Mouse (Mus musculus) lung, postnatal 0 days (tissue): Measurements from ENCODE around the gene 2810006K23Rik. TPM values are rescaled to one million over a fixed set of nuclear protein-coding genes. Genes with fewer than 3 reads are reported as not detected.
"Not testable (repeated sequence)": the region's sequence is repeated elsewhere in the genome, so short reads cannot be mapped to it uniquely, and the experiment has no call there.

Experiments used
- ATAC-seq: fragments of 200-750 bp; cut with Nextera tagmentation; 2 replicates; pipeline ENCODE4 v1.8.0; 2017; ENCODE audit warnings: moderate library complexity
- DNase-seq: peaks from one replicate; pipeline ENCODE4 v3.0.0-alpha.2; 2016; ENCODE audit warnings: low spot score
- H3K27ac ChIP-seq: fragments of 300-500 bp; sonication (generic); 2 replicates; pipeline ENCODE4 v1.5.1; 2014; ENCODE audit warnings: antibody characterized with exemption, mild to moderate bottlenecking, low read length, mixed read lengths
- H3K27me3 ChIP-seq: fragments of 300-500 bp; sonication (generic); replicated peaks from 2 replicates; pipeline ENCODE4 v1.6.1; 2014; ENCODE audit warnings: low read length, mixed read lengths; ENCODE audit not compliant: insufficient read depth
- H3K36me3 ChIP-seq: fragments of 300-500 bp; sonication (generic); 2 replicates; pipeline ENCODE4 v1.6.1; 2014; ENCODE audit warnings: low read length, mixed read lengths; ENCODE audit not compliant: insufficient read depth
- H3K4me1 ChIP-seq: fragments of 300-500 bp; sonication (generic); 2 replicates; pipeline ENCODE4 v1.6.1; 2014; ENCODE audit warnings: antibody characterized with exemption, low read depth, low read length, mixed read lengths; ENCODE audit not compliant: insufficient read depth
- H3K4me2 ChIP-seq: fragments of 300-500 bp; sonication (generic); replicated peaks from 2 replicates; pipeline ENCODE4 v1.6.1; 2014; ENCODE audit warnings: low read depth, mild to moderate bottlenecking, low read length, moderate library complexity, mixed read lengths
- H3K4me3 ChIP-seq: fragments of 300-500 bp; sonication (generic); 2 replicates; pipeline ENCODE4 v1.5.1; 2014; ENCODE audit warnings: low read depth, low read length
- H3K9ac ChIP-seq: fragments of 300-500 bp; sonication (generic); replicated peaks from 2 replicates; pipeline ENCODE4 v1.6.1; 2014; ENCODE audit warnings: low read depth, mild to moderate bottlenecking
- H3K9me3 ChIP-seq: fragments of 300-500 bp; sonication (generic); 2 replicates; pipeline ENCODE4 v1.6.1; 2016; ENCODE audit warnings: low read length, mixed read lengths
- CTCF ChIP-seq: IDR thresholded peaks from 2 replicates; pipeline ENCODE4 v1.5.1; 2016; ENCODE audit warnings: antibody characterized with exemption, mild to moderate bottlenecking
- EP300 ChIP-seq: IDR thresholded peaks from 2 replicates; pipeline ENCODE4 v1.6.1; 2016; ENCODE audit warnings: antibody characterized with exemption, mild to moderate bottlenecking, control low read depth
- WGBS: fragments of 180-500 bp; shearing (Covaris S2); extraction: QIAGEN DNeasy Blood & Tissue Kit; methylation state at CpG from one replicate; pipeline ENCODE4 v1.1.7; 2014; 5-methylcytosine and 5-hydroxymethylcytosine counted together
- polyA plus RNA-seq: library from polyadenylated mRNA; unstranded; fragments of >200 nt; fragmentation: Nextera tagmentation; extraction: Ambion mirVana; gene quantifications from 2 replicates; pipeline ENCODE4 v1.2.1, GENCODE M21; 2015

Gene 2810006K23Rik
- polyA plus RNA-seq, 1 experiment from 2014 or later = 6.1 TPM

DNA sequence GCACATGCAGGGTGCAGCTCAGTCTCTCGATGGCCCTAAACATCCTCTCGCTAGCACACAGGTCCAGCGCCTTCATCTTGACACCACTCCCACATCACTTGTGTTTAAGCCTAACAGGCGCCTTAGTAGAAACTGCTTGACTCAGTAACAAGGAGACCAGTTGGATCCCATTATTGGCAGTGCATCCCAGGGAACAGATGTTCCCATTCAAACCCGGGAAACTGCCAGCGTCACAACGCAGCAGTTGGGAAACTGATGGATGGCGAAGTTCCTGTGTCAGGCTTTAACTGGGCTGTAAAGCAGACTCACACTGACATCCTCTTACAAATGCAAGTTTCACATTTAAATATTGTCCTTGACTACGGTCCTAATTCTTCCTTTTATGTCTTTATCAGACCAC lies 10.0 kb downstream of the 2810006K23Rik start:
- Histone ChIP-seq H3K4me1 (peaks cover 16% of the 10 kb centered on the region; the same call in 1 of the 2 replicates), H3K4me3 (no peak overlapping the region), H3K27me3 (no peaks in the 10 kb centered on the region), H3K9ac (no peak overlapping the region), H3K9me3 (no peaks in the 10 kb centered on the region), H3K4me2 (no peak overlapping the region), H3K36me3 (no peaks in the 10 kb centered on the region), H3K27ac (peak overlapping the region; percentile 69)
- ATAC-seq = peak; percentile 62
- TF ChIP-seq CTCF (no peak), EP300 (no peak; the same call in 1 of the 2 replicates)
- DNase-seq = peak; percentile 81
- 36% methylated on average over 9 of the region's 9 CpGs for WGBS

DNA sequence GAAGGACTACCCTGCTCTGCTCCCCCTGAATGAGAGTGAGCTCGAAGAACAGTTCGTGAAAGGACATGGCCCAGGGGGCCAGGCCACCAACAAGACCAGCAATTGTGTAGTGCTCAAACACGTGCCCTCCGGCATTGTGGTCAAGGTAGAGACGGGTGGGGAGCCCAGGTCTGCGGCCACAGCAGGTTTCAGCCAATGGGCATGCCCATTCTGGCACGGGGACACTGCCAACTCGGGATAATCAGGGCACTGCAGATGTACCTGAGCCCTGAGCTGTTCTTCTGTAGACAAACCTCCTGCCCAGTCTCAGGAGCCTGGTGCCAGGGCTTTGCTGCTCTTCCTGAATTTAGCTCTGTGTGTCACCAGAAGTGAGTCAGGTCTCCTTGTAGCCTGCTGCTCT lies 10.9 kb downstream of the 2810006K23Rik start:
- Histone ChIP-seq H3K27ac (no peak overlapping the region), H3K4me2 (no peak overlapping the region), H3K4me1 (peaks cover 11% of the 10 kb centered on the region; the same call in 1 of the 2 replicates), H3K36me3 (no peaks in the 10 kb centered on the region), H3K9ac (no peak overlapping the region), H3K4me3 (no peak overlapping the region), H3K9me3 (no peaks in the 10 kb centered on the region), H3K27me3 (no peaks in the 10 kb centered on the region)
- DNase-seq (no peak), ATAC-seq (no peak)
- WGBS = 96% methylated on average over 8 of the region's 8 CpGs
- TF ChIP-seq CTCF = no peak
- TF ChIP-seq EP300 = no peak

DNA sequence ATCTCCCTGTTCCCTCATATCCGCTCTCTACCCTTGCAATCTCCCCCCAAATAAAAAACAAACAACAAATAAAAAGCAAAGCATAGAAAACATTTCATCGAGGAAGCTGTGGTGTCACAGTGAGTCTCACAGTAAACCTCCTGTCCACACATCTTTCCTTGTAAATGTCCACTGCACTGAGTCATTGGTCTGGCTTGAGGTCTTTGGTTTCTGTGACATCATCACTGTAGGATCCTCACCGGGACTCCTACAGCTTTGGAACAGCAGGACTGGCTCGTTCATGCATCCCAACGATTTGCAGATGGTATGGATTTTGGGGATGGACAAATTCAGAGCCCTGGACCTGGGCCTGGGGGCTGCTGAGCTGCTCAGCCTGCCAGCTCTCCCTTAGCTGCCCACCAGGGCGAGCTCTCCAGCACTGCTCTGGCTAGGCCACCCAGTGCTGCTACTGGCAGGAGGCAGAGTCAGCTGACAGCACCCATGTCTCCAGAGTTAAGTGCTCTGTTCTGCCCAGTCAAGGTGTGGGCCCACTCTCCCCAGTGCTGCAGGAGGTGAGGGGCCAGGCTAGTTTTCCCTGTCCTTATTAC lies 14.0 kb downstream of the 2810006K23Rik start:
- 0 out of 2 replicates have a peak, but pooled peaks have one; percentile 20 for ATAC-seq
- H3K9ac ChIP-seq, DNase-seq, H3K4me3 ChIP-seq, H3K9me3 ChIP-seq, H3K36me3 ChIP-seq, H3K27me3 ChIP-seq, H3K27ac ChIP-seq, H3K4me1 ChIP-seq, H3K4me2 ChIP-seq: not testable (repeated sequence)
- peak; percentile 27 for TF ChIP-seq CTCF
- 60% methylated on average over 6 of the region's 6 CpGs for WGBS

DNA sequence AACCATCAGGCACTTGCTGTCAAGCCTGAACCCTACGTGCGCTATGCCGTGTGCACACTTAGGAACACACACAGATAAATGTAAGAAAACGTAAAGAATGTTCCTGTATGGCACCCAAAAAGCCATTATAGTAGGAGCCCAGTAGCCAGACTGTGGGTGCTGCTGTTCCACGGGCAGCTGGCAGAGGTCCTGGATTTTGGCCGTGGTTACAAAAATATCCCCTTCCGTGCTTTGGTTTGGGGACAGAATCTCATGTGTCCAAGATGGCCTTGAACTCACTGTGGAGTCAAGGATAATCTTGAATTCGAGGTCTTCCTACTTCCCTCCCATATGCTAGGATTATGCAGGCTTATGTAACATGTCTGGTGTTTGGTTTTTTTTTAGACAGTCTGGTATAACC lies 15.0 kb downstream of the 2810006K23Rik start:
- Histone ChIP-seq H3K4me1 (no peaks in the 10 kb centered on the region), H3K27me3 (no peaks in the 10 kb centered on the region), H3K9ac (no peak overlapping the region), H3K36me3 (peaks cover 9% of the 10 kb centered on the region; the same call in 1 of the 2 replicates), H3K4me3 (no peak overlapping the region), H3K4me2 (no peak overlapping the region), H3K27ac (no peak overlapping the region), H3K9me3 (no peaks in the 10 kb centered on the region)
- TF ChIP-seq EP300 (no peak), CTCF (no peak)
- ATAC-seq = no peak
- WGBS = 67% methylated on average over 8 of the region's 8 CpGs
- DNase-seq = no peak

DNA sequence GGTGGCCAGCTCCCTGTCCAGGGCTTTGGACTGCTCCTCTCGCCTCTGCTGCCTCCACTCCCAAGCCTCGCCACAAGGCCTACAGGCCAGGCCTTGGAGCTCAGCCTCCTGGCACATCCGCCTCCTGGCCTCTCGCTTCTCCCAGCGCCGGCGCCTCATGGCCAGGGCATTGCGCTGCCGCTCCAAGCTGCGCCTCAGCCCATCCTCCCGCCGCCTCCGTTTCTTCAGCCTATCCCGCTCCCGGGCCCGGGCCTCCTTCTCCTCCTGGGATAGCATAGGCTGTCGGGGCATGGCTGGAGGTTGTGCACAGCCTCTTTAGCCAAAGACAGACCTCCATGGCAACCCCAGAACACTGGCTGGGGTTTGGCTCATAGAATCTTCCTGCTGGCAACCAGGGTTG lies 21.3 kb downstream of the 2810006K23Rik start:
- H3K4me1 ChIP-seq = peaks cover 20% of the 10 kb centered on the region
- H3K4me2 ChIP-seq = no peak overlapping the region
- H3K4me3 ChIP-seq = no peak overlapping the region
- DNase-seq (no peak), ATAC-seq (no peak)
- H3K36me3 ChIP-seq = peaks cover 18% of the 10 kb centered on the region; the same call in 1 of the 2 replicates
- no peak overlapping the region for H3K27ac ChIP-seq
- 91% methylated on average over 17 of the region's 17 CpGs for WGBS
- H3K27me3 ChIP-seq = no peaks in the 10 kb centered on the region
- H3K9me3 ChIP-seq = no peaks in the 10 kb centered on the region
- H3K9ac ChIP-seq = no peak overlapping the region
- TF ChIP-seq EP300 (no peak), CTCF (no peak)

DNA sequence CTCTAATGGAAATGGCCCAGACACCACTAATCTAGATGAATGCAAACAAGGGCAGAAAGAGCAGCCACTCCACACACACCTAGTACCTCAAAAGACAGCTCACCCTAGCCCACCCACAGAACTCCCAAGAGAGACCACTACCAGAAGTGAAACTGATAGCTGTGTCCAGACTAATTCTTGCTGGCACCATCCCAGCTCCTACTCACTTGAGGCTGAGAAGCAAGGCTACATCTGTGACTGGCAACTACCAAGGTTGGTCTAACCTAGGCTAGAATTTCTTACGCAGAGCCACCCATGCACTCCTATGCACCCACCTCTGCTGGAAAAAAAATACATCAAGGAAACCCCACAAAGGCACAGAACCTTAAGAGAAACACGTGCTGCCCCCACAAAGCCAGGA lies 22.5 kb downstream of the 2810006K23Rik start:
- 83% methylated on average over 2 of the region's 2 CpGs for WGBS
- no peak overlapping the region for H3K4me3 ChIP-seq
- H3K4me1 ChIP-seq = peaks cover 20% of the 10 kb centered on the region
- H3K4me2 ChIP-seq = no peak overlapping the region
- no peak overlapping the region for H3K9ac ChIP-seq
- no peaks in the 10 kb centered on the region for H3K9me3 ChIP-seq
- H3K27me3 ChIP-seq = no peaks in the 10 kb centered on the region
- peaks cover 18% of the 10 kb centered on the region; the same call in 1 of the 2 replicates for H3K36me3 ChIP-seq
- DNase-seq (no peak), ATAC-seq (no peak)
- no peak overlapping the region for H3K27ac ChIP-seq
- TF ChIP-seq EP300 (no peak), CTCF (no peak)
